ENCODE assay signal across 22 mouse cellular contexts in the genomic region with DNA sequence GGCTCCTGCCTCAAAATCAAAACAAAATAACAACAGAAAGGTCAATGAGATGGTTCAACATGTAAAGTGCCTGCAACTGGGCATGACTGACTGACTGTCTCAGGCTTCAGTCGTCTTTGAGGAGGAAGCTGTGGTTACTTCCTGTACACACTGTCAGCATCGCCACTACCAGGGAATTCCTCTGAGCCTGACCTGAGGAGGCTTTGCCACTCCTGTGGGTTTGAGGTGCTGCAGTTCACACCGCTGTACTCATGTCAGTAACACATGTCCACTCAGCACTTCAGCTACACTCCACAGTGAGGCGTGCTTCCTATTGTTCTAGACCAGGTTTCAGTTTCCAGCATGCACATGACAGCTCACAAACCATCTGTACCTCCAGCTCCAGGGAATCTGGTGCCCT. TPM values are rescaled to one million over a fixed set of nuclear protein-coding genes. Genes with fewer than 3 reads are reported as not detected.
A peak's percentile ranks its signal among the peaks of the same experiment; 100 is the strongest.
DNase-seq lines count a peak whose midpoint lies in the region; ATAC-seq and TF ChIP-seq lines count a peak whose summit lies in the region.
"Had no signal": no experiment of that assay in that cellular context is flagged by ENCODE, and none has a peak within 500 bp of the region (broad histone marks: within the 10 kb centered on the region; RNA-seq: fewer than 3 reads in every experiment).

No protein-coding gene starts in this region.

- dilution Hi-C loops in CH12.LX (cut with MboI; ENCODE audit: extremely low pct_ligation_motif_present, extremely low pct_unique_long_range_greater_than_20kb, low sequenced_read_pairs) = no loop called here

- no peak overlapping the region for H3K27ac ChIP-seq in CH12.LX (ENCODE audit: insufficient read depth, low read depth)
- H3K27ac ChIP-seq: hindbrain, postnatal 0 days; kidney, postnatal 0 days; liver, embryonic 13.5 days; neural tube, embryonic 15.5 days had no signal

- peak; percentile 46 for DNase-seq in lung, postnatal 36 days
- DNase-seq in lung, postnatal 14 days = no peak
- no peak for DNase-seq in CH12.LX (ENCODE audit: extremely low read depth)
- peak; percentile 51 for DNase-seq in induced T-regulatory cell, adult 2 months (ENCODE audit: low read depth)
- no peak for DNase-seq in cerebellum, postnatal 36 days
- DNase-seq in cerebellum, postnatal 4 days (ENCODE audit: low spot score in 2 of 2) = no peak
- DNase-seq: adrenal gland, postnatal 25 days; gastrocnemius, postnatal 25 days; layer of hippocampus, adult 9-11 months; liver, embryonic 13.5 days; lung, postnatal 10 days; right cerebral cortex, adult 18-20 months; thymus, adult 2 months had no signal

- no peak overlapping the region for H3K4me3 ChIP-seq in CH12.LX (replicated peaks in 1 of 3; ENCODE audit: low read depth in 2 of 3, low read length in 2 of 3, poor library complexity in 1 of 3)
- H3K4me3 ChIP-seq: liver, embryonic 13.5 days; neural tube, embryonic 15.5 days had no signal

- TF ChIP-seq RAD21 in CH12.LX (IDR thresholded peaks at IDR 0.05; ENCODE audit: low read depth, low read length) = no peak

- H3K4me1 ChIP-seq in CH12.LX (ENCODE audit: control insufficient read depth in 1 of 2, insufficient read depth in 2 of 2) = peaks cover 6 to 16% of the 10 kb centered on the region in 2 experiments
- H3K4me1 ChIP-seq: liver, embryonic 13.5 days; neural tube, embryonic 15.5 days had no signal

- H3K79me2 ChIP-seq in CH12.LX (replicated peaks; ENCODE audit: control insufficient read depth, extremely low read depth, insufficient read depth, poor library complexity, severe bottlenecking) = no peaks in the 10 kb centered on the region

- H3K4me2 ChIP-seq in CH12.LX (ENCODE audit: insufficient read depth, low read depth, poor library complexity, severe bottlenecking) = no peak overlapping the region
- H3K4me2 ChIP-seq: liver, embryonic 13.5 days; neural tube, embryonic 15.5 days had no signal

- H3K36me3 ChIP-seq in CH12.LX (replicated peaks in 1 of 2; ENCODE audit: control insufficient read depth in 1 of 2, insufficient read depth in 1 of 2, low read length in 1 of 2) = no peaks in the 10 kb centered on the region
- H3K36me3 ChIP-seq: liver, embryonic 13.5 days; neural tube, embryonic 15.5 days had no signal

- no peak for TF ChIP-seq POLR2A in CH12.LX (IDR thresholded peaks at IDR 0.05; ENCODE audit: low read depth, low read length)

- in situ Hi-C loops in CH12.LX (cut with MboI; ENCODE audit: low pct_ligation_motif_present, low pct_unique_long_range_greater_than_20kb, low sequenced_read_pairs) = no loop called here

- peaks cover 2% of the 10 kb centered on the region for H3K9me3 ChIP-seq in CH12.LX (replicated peaks; ENCODE audit: low read length)
- H3K9me3 ChIP-seq: liver, embryonic 13.5 days; neural tube, embryonic 15.5 days had no signal

- ATAC-seq in neutrophil, adult 5-6 weeks (ENCODE audit: extremely low read depth, insufficient number of reproducible peaks, low FRiP score, poor library complexity, severe bottlenecking) = peak; percentile 70
- ATAC-seq: hindbrain, postnatal 0 days had no signal

- 0 out of 2 replicates have a peak, but pooled peaks have one; percentile 10 for TF ChIP-seq EP300 in CH12.LX (IDR thresholded peaks at IDR 0.05; ENCODE audit: low read length)

- no peaks in the 10 kb centered on the region for H3K27me3 ChIP-seq in CH12.LX (replicated peaks)
- H3K27me3 ChIP-seq: neural tube, embryonic 15.5 days had no signal

- no peak overlapping the region for H3K9ac ChIP-seq in CH12.LX (ENCODE audit: insufficient read depth, low read depth)
- H3K9ac ChIP-seq: liver, embryonic 13.5 days; neural tube, embryonic 15.5 days had no signal

- TF ChIP-seq CTCF in CH12.LX (conservative IDR thresholded peaks at IDR 0.05 in 1 of 2, IDR thresholded peaks at IDR 0.05 in 1 of 2; ENCODE audit: low read depth in 2 of 2, low read length in 2 of 2) = peak in 1 of 2 experiments; percentile 30; a peak in 2 of 4 replicates

TF ChIP-seq in CH12.LX, 34 proteins besides CTCF, POLR2A, EP300 and RAD21:
- TF ChIP-seq UBTF (IDR thresholded peaks at IDR 0.05; ENCODE audit: low read depth, low read length) (no peak), TBP (conservative IDR thresholded peaks at IDR 0.05; ENCODE audit: low read depth, low read length) (no peak), ETS1 (conservative IDR thresholded peaks at IDR 0.05; ENCODE audit: low read depth, low read length) (no peak), IRF4 (IDR thresholded peaks at IDR 0.05; ENCODE audit: low read depth, low read length) (peak; percentile 22; the same call in 1 of the 2 replicates), MAFK (IDR thresholded peaks at IDR 0.05; ENCODE audit: insufficient replicate concordance, low read length) (peak; percentile 77), NELFE (IDR thresholded peaks at IDR 0.05; ENCODE audit: low read depth, low read length) (no peak), GABPA (IDR thresholded peaks at IDR 0.05; ENCODE audit: insufficient replicate concordance, low read depth, low read length) (no peak), ELF1 (IDR thresholded peaks at IDR 0.05; ENCODE audit: low read depth, low read length) (peak; percentile 35; the same call in 1 of the 2 replicates), ZKSCAN1 (IDR thresholded peaks at IDR 0.05; ENCODE audit: borderline replicate concordance, low read depth, low read length) (no peak), PAX5 (IDR thresholded peaks at IDR 0.05; ENCODE audit: low read length) (no peak), MAX (IDR thresholded peaks at IDR 0.05; ENCODE audit: low read length) (0 out of 2 replicates have a peak, but pooled peaks have one; percentile 40), JUND (conservative IDR thresholded peaks at IDR 0.05; ENCODE audit: low read depth, low read length) (no peak), CHD1 (IDR thresholded peaks at IDR 0.05; ENCODE audit: low read depth, low read length) (no peak)

RNA-seq across cellular contexts. Expression of gene Rxfp4, which starts 11.2 kb away (rescaled TPM):
- total RNA-seq in CH12.LX (2012; rRNA removed) (0.08 TPM in 1 of 2 replicates, not detected in the other), CH12.LX (2014; rRNA removed) (not detected in 2 replicates)
- polyA plus RNA-seq in CH12.LX (2012; ENCODE audit: insufficient read length, low read depth) = not detected in 2 replicates
- total RNA-seq in neutrophil, adult 5-6 weeks (2017) = not detected in 2 replicates
- total RNA-seq: adrenal gland, postnatal 25 days; ES-E14; gastrocnemius, postnatal 25 days; hindbrain, postnatal 0 days; left cerebral cortex, postnatal 25 days; midbrain, postnatal 0 days had no signal
- polyA plus RNA-seq: cortical plate, adult 2 months; heart, postnatal 0 days; hindbrain, postnatal 0 days; kidney, postnatal 0 days; liver, embryonic 13.5 days; midbrain, postnatal 0 days; neural tube, embryonic 15.5 days; thymus, adult 2 months had no signal

RNA-seq across cellular contexts. Expression of gene Khdc4, which starts 21.5 kb away (rescaled TPM):
- total RNA-seq in CH12.LX (2012; rRNA removed) = 35.2 and 40.2 TPM in 2 replicates
- 56.6 and 58.6 TPM in 2 replicates for total RNA-seq in CH12.LX (2014; rRNA removed)
- polyA plus RNA-seq in CH12.LX (2012; ENCODE audit: insufficient read length, low read depth) = 53.6 TPM in 2 replicates
- 112 and 135 TPM in 2 replicates for total RNA-seq in neutrophil, adult 5-6 weeks (2017)

RNA-seq across cellular contexts. Expression of gene Rit1, which starts 52.5 kb away (rescaled TPM):
- total RNA-seq in CH12.LX (2012; rRNA removed) (21.4 and 23.7 TPM in 2 replicates), CH12.LX (2014; rRNA removed) (28.7 and 29.1 TPM in 2 replicates)
- 18.4 and 20.6 TPM in 2 replicates for polyA plus RNA-seq in CH12.LX (2012; ENCODE audit: insufficient read length, low read depth)
- total RNA-seq in neutrophil, adult 5-6 weeks (2017) = 53.4 and 56.6 TPM in 2 replicates

RNA-seq across cellular contexts. Expression of gene Arhgef2, which starts 58.3 kb away (rescaled TPM):
- total RNA-seq in CH12.LX (2012; rRNA removed) (40.0 and 43.9 TPM in 2 replicates), CH12.LX (2014; rRNA removed) (15.0 and 18.5 TPM in 2 replicates)
- 31.4 and 43.1 TPM in 2 replicates for polyA plus RNA-seq in CH12.LX (2012; ENCODE audit: insufficient read length, low read depth)
- total RNA-seq in neutrophil, adult 5-6 weeks (2017) = 144 and 164 TPM in 2 replicates

Comparison
In these comparisons a context has a peak if more than half of its experiments do, and no peak if none do; other contexts are left out.
1. DNase-seq: peak in lung, postnatal 36 days (single experiment) and induced T-regulatory cell, adult 2 months (single experiment); none in lung, postnatal 14 days (single experiment), CH12.LX (single experiment), cerebellum, postnatal 36 days (0 of 2) and cerebellum, postnatal 4 days (0 of 2).